Mouse (Mus musculus): ENCODE data around the gene Vtn. TPM values are rescaled to one million over a fixed set of nuclear protein-coding genes. Genes with fewer than 3 reads are reported as not detected.
A peak's percentile ranks its signal among the peaks of the same experiment; 100 is the strongest.

Gene Vtn
- total and polyA plus RNA-seq, 3 experiments, result not detected

- no peaks in the 10 kb centered on the region for H3K9me3 ChIP-seq (replicated peaks)
- DNase-seq (ENCODE audit: low spot score) (peak; percentile 84), ATAC-seq (ENCODE audit: extremely low read depth, insufficient number of reproducible peaks, low FRiP score, poor library complexity, severe bottlenecking) (peak; percentile 91)
- H3K4me1 ChIP-seq (ENCODE audit: insufficient read depth, low read depth, low read length), result peaks cover 54% of the 10 kb centered on the region
- peak within 1 kb of the TSS; percentile 94 for H3K4me3 ChIP-seq (ENCODE audit: low read depth, low read length)
- TF ChIP-seq GATA1 (IDR thresholded peaks at IDR 0.05; ENCODE audit: borderline replicate concordance, low read length) (no peak), TAL1 (conservative IDR thresholded peaks at IDR 0.05; ENCODE audit: low read depth, low read length) (no peak), GATA2 (IDR thresholded peaks at IDR 0.05; ENCODE audit: borderline replicate concordance, low read depth, low read length) (peak; percentile 38; the same call in 1 of the 2 replicates), POLR2AphosphoS5 (IDR thresholded peaks at IDR 0.05; ENCODE audit: insufficient replicate concordance, low read depth, low read length) (no peak), CTCF (IDR thresholded peaks at IDR 0.05; ENCODE audit: low read depth, low read length) (no peak)
- peaks cover 35% of the 10 kb centered on the region for H3K36me3 ChIP-seq (replicated peaks)
- no peaks in the 10 kb centered on the region for H3K27me3 ChIP-seq (ENCODE audit: insufficient read depth, low read length)
Observed at GRCm38 (mm10) chr11:78536080-78536689, 37.3 kb downstream of the Vtn start, which contains the start of the genes Tnfaip1 and Ift20. Tnfaip1 (minus strand) TSS chr11:78536332. Ift20 (plus strand) TSS chr11:78536361.

DNA sequence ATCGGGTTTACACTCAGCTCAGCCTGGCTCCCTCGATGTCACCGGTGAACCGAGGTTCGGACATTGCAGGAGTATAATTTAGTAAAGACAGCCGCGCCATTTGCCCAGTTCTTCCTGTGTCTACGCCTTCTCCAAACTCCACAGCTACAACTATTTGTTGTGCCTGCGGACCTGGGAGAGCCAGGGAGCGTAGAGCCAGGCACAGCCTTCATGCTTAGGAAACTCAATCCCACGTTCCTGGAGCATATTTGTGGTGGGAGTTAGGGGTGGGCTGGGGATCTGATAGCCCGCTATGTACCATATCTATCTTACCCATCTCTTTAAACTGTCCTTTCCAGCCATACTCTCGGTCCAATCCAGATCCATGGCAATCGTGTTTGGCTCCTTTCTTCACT is 37.8 kb downstream of the Vtn start:
- ATAC-seq (ENCODE audit: extremely low read depth, insufficient number of reproducible peaks, low FRiP score, poor library complexity, severe bottlenecking) (no peak), DNase-seq (ENCODE audit: low spot score) (no peak)
- Histone ChIP-seq H3K4me3 (ENCODE audit: low read depth, low read length) (peak overlapping the region; percentile 94), H3K9me3 (replicated peaks) (no peaks in the 10 kb centered on the region), H3K27me3 (ENCODE audit: insufficient read depth, low read length) (no peaks in the 10 kb centered on the region), H3K4me1 (ENCODE audit: insufficient read depth, low read depth, low read length) (peaks cover 54% of the 10 kb centered on the region), H3K36me3 (replicated peaks) (peaks cover 37% of the 10 kb centered on the region)
- TF ChIP-seq POLR2AphosphoS5 (IDR thresholded peaks at IDR 0.05; ENCODE audit: insufficient replicate concordance, low read depth, low read length) (no peak), GATA2 (IDR thresholded peaks at IDR 0.05; ENCODE audit: borderline replicate concordance, low read depth, low read length) (no peak), CTCF (IDR thresholded peaks at IDR 0.05; ENCODE audit: low read depth, low read length) (no peak), TAL1 (conservative IDR thresholded peaks at IDR 0.05; ENCODE audit: low read depth, low read length) (no peak), GATA1 (IDR thresholded peaks at IDR 0.05; ENCODE audit: borderline replicate concordance, low read length) (no peak)

DNA sequence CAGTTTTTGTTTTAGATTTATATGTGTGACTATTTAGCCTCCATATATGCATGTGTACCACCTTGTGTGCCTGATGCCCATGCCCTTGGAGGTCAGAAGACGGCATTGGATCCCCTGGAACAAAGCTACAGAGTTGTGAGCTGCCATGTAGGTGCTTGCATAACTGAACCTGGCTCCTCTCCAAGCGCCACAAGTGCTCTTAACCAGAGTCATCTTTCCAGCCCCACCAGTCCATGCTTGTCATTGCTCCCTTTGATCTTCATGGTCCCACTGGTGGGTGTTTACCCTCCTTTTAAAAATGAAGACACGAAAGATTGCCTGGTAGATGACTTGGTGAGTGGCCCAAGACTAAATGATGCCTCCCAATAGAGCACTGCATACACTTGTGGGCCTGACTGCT is 41.5 kb downstream of the Vtn start:
- no peak for TF ChIP-seq POLR2AphosphoS5 (IDR thresholded peaks at IDR 0.05; ENCODE audit: insufficient replicate concordance, low read depth, low read length)
- no peak for TF ChIP-seq TAL1 (conservative IDR thresholded peaks at IDR 0.05; ENCODE audit: low read depth, low read length)
- TF ChIP-seq CTCF (IDR thresholded peaks at IDR 0.05; ENCODE audit: low read depth, low read length), result no peak
- no peak for TF ChIP-seq GATA1 (IDR thresholded peaks at IDR 0.05; ENCODE audit: borderline replicate concordance, low read length)
- no peak for TF ChIP-seq GATA2 (IDR thresholded peaks at IDR 0.05; ENCODE audit: borderline replicate concordance, low read depth, low read length)
- Histone ChIP-seq H3K9me3 (replicated peaks) (no peaks in the 10 kb centered on the region), H3K4me3 (ENCODE audit: low read depth, low read length) (no peak overlapping the region), H3K27me3 (ENCODE audit: insufficient read depth, low read length) (no peaks in the 10 kb centered on the region), H3K4me1 (ENCODE audit: insufficient read depth, low read depth, low read length) (peaks cover 58% of the 10 kb centered on the region), H3K36me3 (replicated peaks) (peaks cover 66% of the 10 kb centered on the region)
- ATAC-seq (ENCODE audit: extremely low read depth, insufficient number of reproducible peaks, low FRiP score, poor library complexity, severe bottlenecking) (no peak), DNase-seq (ENCODE audit: low spot score) (no peak)

- Histone ChIP-seq H3K9me3 (replicated peaks) (no peaks in the 10 kb centered on the region), H3K27me3 (ENCODE audit: insufficient read depth, low read length) (no peaks in the 10 kb centered on the region), H3K4me3 (ENCODE audit: low read depth, low read length) (no peak overlapping the region), H3K36me3 (replicated peaks) (peaks cover 79% of the 10 kb centered on the region), H3K4me1 (ENCODE audit: insufficient read depth, low read depth, low read length) (peaks cover 58% of the 10 kb centered on the region)
- ATAC-seq (ENCODE audit: extremely low read depth, insufficient number of reproducible peaks, low FRiP score, poor library complexity, severe bottlenecking) (no peak), DNase-seq (ENCODE audit: low spot score) (no peak)
- TF ChIP-seq TAL1 (conservative IDR thresholded peaks at IDR 0.05; ENCODE audit: low read depth, low read length), result no peak
- no peak for TF ChIP-seq GATA2 (IDR thresholded peaks at IDR 0.05; ENCODE audit: borderline replicate concordance, low read depth, low read length)
- no peak for TF ChIP-seq POLR2AphosphoS5 (IDR thresholded peaks at IDR 0.05; ENCODE audit: insufficient replicate concordance, low read depth, low read length)
Observed at GRCm38 (mm10) chr11:78544449-78545111, 45.7 kb downstream of the Vtn start.

DNA sequence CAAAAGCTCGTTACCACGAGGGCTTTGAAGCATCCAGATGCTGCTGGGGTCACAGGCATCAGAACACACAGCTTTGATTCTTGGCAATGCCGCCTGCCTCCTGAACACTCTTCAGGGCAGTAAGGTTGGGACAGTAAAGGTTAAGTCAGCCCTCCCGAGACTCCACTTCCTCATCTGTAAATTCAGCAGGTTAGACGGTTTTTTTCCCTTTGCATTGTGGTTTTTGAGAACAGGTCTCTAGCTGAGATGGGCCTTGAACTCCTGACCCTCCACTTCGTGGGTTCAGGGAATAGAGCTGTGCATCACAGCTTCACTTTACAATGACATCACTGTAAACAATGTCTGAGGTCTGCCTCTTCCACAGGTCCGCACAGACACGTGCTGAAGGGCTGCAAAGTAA is 46.3 kb downstream of the Vtn start:
- H3K4me1 ChIP-seq (ENCODE audit: insufficient read depth, low read depth, low read length), result peaks cover 55% of the 10 kb centered on the region
- peak overlapping the region; percentile 28; the same call in 1 of the 2 replicates for H3K4me3 ChIP-seq (ENCODE audit: low read depth, low read length)
- DNase-seq (ENCODE audit: low spot score) (no peak), ATAC-seq (ENCODE audit: extremely low read depth, insufficient number of reproducible peaks, low FRiP score, poor library complexity, severe bottlenecking) (no peak)
- no peaks in the 10 kb centered on the region for H3K27me3 ChIP-seq (ENCODE audit: insufficient read depth, low read length)
- TF ChIP-seq GATA1 (IDR thresholded peaks at IDR 0.05; ENCODE audit: borderline replicate concordance, low read length) (no peak), POLR2AphosphoS5 (IDR thresholded peaks at IDR 0.05; ENCODE audit: insufficient replicate concordance, low read depth, low read length) (no peak), CTCF (IDR thresholded peaks at IDR 0.05; ENCODE audit: low read depth, low read length) (no peak), TAL1 (conservative IDR thresholded peaks at IDR 0.05; ENCODE audit: low read depth, low read length) (no peak), GATA2 (IDR thresholded peaks at IDR 0.05; ENCODE audit: borderline replicate concordance, low read depth, low read length) (no peak)
- H3K36me3 ChIP-seq (replicated peaks), result peaks cover 73% of the 10 kb centered on the region
- H3K9me3 ChIP-seq (replicated peaks), result no peaks in the 10 kb centered on the region

DNA sequence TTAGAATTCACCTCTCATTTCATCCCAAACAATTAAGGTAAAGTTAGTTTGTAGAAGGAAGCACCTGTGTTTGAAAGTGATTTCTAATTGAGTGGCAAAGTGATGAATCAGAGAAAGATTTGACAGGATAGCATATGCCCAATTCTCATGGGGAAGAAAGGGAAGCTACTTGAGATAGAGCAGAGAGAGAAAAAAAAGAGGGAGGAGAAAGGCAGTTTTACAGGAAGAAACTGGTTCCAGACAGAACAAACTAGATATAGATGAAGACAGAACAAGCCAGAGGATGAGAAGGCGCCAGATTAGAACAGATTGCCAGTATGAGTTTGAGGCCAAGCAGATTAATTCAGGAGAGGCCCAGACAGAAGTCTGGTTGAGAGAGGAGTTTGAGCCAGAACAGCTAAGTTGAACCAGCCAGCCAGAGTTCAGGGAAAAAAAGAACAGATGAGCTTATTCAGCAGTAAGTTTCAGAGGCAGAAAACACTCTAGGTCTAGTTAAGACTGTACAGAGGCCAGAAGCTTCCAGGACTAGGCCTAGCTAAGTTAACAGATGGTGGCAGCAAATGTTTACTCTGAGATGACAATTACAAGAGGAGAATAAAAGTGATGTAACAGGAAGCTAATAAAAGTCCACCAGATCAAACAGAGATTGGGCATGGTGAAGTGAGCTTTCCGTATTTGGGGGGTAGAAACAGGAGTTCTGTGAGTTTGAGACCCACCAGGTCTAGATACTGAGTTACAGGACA is 49.0 kb downstream of the Vtn start:
- DNase-seq (ENCODE audit: low spot score) (no peak), ATAC-seq (ENCODE audit: extremely low read depth, insufficient number of reproducible peaks, low FRiP score, poor library complexity, severe bottlenecking) (no peak)
- peaks cover 50% of the 10 kb centered on the region for H3K36me3 ChIP-seq (replicated peaks)
- H3K27me3 ChIP-seq (ENCODE audit: insufficient read depth, low read length), result no peaks in the 10 kb centered on the region
- peaks cover 56% of the 10 kb centered on the region for H3K4me1 ChIP-seq (ENCODE audit: insufficient read depth, low read depth, low read length)
- peaks cover 10% of the 10 kb centered on the region; the same call in 1 of the 2 replicates for H3K9me3 ChIP-seq (replicated peaks)
- peak overlapping the region; percentile 49; the same call in 1 of the 2 replicates for H3K4me3 ChIP-seq (ENCODE audit: low read depth, low read length)
- no peak for TF ChIP-seq GATA2 (IDR thresholded peaks at IDR 0.05; ENCODE audit: borderline replicate concordance, low read depth, low read length)
- no peak for TF ChIP-seq TAL1 (conservative IDR thresholded peaks at IDR 0.05; ENCODE audit: low read depth, low read length)
- no peak for TF ChIP-seq POLR2AphosphoS5 (IDR thresholded peaks at IDR 0.05; ENCODE audit: insufficient replicate concordance, low read depth, low read length)
- no peak for TF ChIP-seq GATA1 (IDR thresholded peaks at IDR 0.05; ENCODE audit: borderline replicate concordance, low read length)
- TF ChIP-seq CTCF (IDR thresholded peaks at IDR 0.05; ENCODE audit: low read depth, low read length), result no peak

All from G1E (cell line).